Comparison of ENCODE assay signal across 25 mouse cellular contexts in the genomic region with DNA sequence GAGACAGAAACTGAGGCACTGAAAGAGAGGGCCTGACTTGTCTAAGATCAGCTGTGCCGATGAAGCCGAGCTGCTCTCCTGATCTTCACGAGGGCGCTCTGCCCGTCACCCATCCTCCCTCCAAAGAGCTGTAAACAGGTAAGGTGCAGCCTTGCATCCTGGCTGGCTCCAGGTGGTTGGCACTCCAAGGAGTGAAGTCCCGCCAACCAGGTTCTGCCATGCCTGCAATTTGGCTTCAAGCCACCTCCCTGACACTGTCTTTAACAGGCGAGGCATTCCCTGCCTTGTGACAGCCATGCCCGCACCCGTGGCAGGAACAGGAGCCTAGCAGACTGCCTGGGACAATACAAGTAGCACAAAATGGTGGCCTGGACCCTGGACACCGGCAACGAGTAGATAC. TPM values are rescaled to one million over a fixed set of nuclear protein-coding genes. Genes with fewer than 3 reads are reported as not detected.
DNase-seq lines count a peak whose midpoint lies in the region; ATAC-seq and TF ChIP-seq lines count a peak whose summit lies in the region.
"Had no signal": no experiment of that assay in that cellular context is flagged by ENCODE, and none has a peak within 500 bp of the region (broad histone marks: within the 10 kb centered on the region; RNA-seq: fewer than 3 reads in every experiment).

No protein-coding gene starts in this region.

- no peaks in the 10 kb centered on the region for H3K27me3 ChIP-seq in kidney, embryonic 14.5 days (ENCODE audit: control insufficient read depth, insufficient read depth, low read length)
- no peaks in the 10 kb centered on the region for H3K27me3 ChIP-seq in hindbrain, postnatal 0 days (ENCODE audit: insufficient read depth, low read length)
- H3K27me3 ChIP-seq: forebrain, embryonic 15.5 days; limb, embryonic 15.5 days; liver, embryonic 15.5 days; neural tube, embryonic 12.5 days had no signal

- no peak overlapping the region for H3K9ac ChIP-seq in kidney, embryonic 14.5 days (ENCODE audit: low read depth, low read length)
- no peak overlapping the region for H3K9ac ChIP-seq in hindbrain, postnatal 0 days (replicated peaks; ENCODE audit: low read length)
- H3K9ac ChIP-seq: forebrain, embryonic 15.5 days; limb, embryonic 15.5 days; liver, embryonic 15.5 days; neural tube, embryonic 12.5 days had no signal

- 93% methylated on average over 11 of the region's 11 CpGs for WGBS in kidney, embryonic 14.5 days
- 78% methylated on average over 11 of the region's 11 CpGs for WGBS in hindbrain, postnatal 0 days

- TF ChIP-seq CTCF in hindbrain, postnatal 0 days (IDR thresholded peaks at IDR 0.05; ENCODE audit: low read depth) = no peak

- H3K27ac ChIP-seq in kidney, embryonic 14.5 days (ENCODE audit: low read depth, low read length) = no peak overlapping the region
- no peak overlapping the region for H3K27ac ChIP-seq in hindbrain, postnatal 0 days
- H3K27ac ChIP-seq: embryonic facial prominence, embryonic 10.5 days; forebrain, embryonic 15.5 days; left cerebral cortex, adult 2 months; limb, embryonic 15.5 days; liver, embryonic 15.5 days; neural tube, embryonic 12.5 days had no signal

- ATAC-seq in kidney, embryonic 14.5 days (ENCODE audit: low FRiP score, low TSS enrichment) = no peak
- no peak for ATAC-seq in hindbrain, postnatal 0 days
- ATAC-seq: CD4-positive, CD25-positive, alpha-beta regulatory T cell, adult 4 months; forebrain, embryonic 15.5 days had no signal

- no peak overlapping the region for H3K4me3 ChIP-seq in kidney, embryonic 14.5 days (ENCODE audit: low read length)
- H3K4me3 ChIP-seq in hindbrain, postnatal 0 days (ENCODE audit: low read length) = no peak overlapping the region
- H3K4me3 ChIP-seq: embryonic facial prominence, embryonic 10.5 days; forebrain, embryonic 15.5 days; left cerebral cortex, adult 2 months; limb, embryonic 15.5 days; liver, embryonic 15.5 days; neural tube, embryonic 12.5 days had no signal

- H3K9me3 ChIP-seq in kidney, embryonic 14.5 days (ENCODE audit: control insufficient read depth, low read length) = no peaks in the 10 kb centered on the region
- no peaks in the 10 kb centered on the region for H3K9me3 ChIP-seq in hindbrain, postnatal 0 days (ENCODE audit: low read length)
- H3K9me3 ChIP-seq: forebrain, embryonic 15.5 days; limb, embryonic 15.5 days; liver, embryonic 15.5 days; neural tube, embryonic 12.5 days had no signal

- DNase-seq in kidney, adult 18-20 months = peak; percentile 39
- DNase-seq in cerebellum, adult 11 months = peak; percentile 70
- DNase-seq in cerebellum, adult 9-10 months = peak; percentile 85
- peak; percentile 38 for DNase-seq in kidney, adult 9 months
- DNase-seq in left cerebral cortex, adult 8-10 months (ENCODE audit: low spot score in 2 of 2) = no peak
- DNase-seq in right cerebral cortex, postnatal 36 days (ENCODE audit: low spot score in 2 of 2) = no peak
- DNase-seq in hindbrain, postnatal 0 days (ENCODE audit: low spot score) = no peak
- DNase-seq: adrenal gland, postnatal 36 days; gastrocnemius, postnatal 14 days; heart, adult 11 months; left cerebral cortex, postnatal 4 days; lung, postnatal 4 days; midbrain, embryonic 14.5 days; right cerebral cortex, postnatal 4 days; thymus, postnatal 36 days had no signal

- H3K36me3 ChIP-seq in kidney, embryonic 14.5 days (ENCODE audit: control insufficient read depth, insufficient read depth, low read length) = peaks cover 4% of the 10 kb centered on the region; the same call in 1 of the 2 replicates
- H3K36me3 ChIP-seq in hindbrain, postnatal 0 days (ENCODE audit: insufficient read depth, low read length) = peaks cover 29% of the 10 kb centered on the region; the same call in 1 of the 2 replicates

- H3K4me1 ChIP-seq in kidney, embryonic 14.5 days (ENCODE audit: control insufficient read depth, insufficient read depth, low read length) = no peaks in the 10 kb centered on the region
- no peaks in the 10 kb centered on the region for H3K4me1 ChIP-seq in hindbrain, postnatal 0 days (ENCODE audit: insufficient read depth, low read length)
- H3K4me1 ChIP-seq: embryonic facial prominence, embryonic 10.5 days; forebrain, embryonic 15.5 days; limb, embryonic 15.5 days; neural tube, embryonic 12.5 days had no signal

- H3K4me2 ChIP-seq in kidney, embryonic 14.5 days (replicated peaks; ENCODE audit: low read depth, low read length) = no peak overlapping the region
- no peak overlapping the region for H3K4me2 ChIP-seq in hindbrain, postnatal 0 days (ENCODE audit: low read depth, low read length)
- H3K4me2 ChIP-seq: forebrain, embryonic 15.5 days; heart, embryonic 11.5 days; limb, embryonic 15.5 days; liver, embryonic 15.5 days; neural tube, embryonic 12.5 days had no signal

RNA-seq across cellular contexts. Expression of a gene that starts 8.2 kb away (rescaled TPM):
- 0.64 and 0.81 TPM in 2 replicates for polyA plus RNA-seq in kidney, embryonic 14.5 days (2014; fragmentation: Nextera tagmentation; extraction: Ambion mirVana)
- 1 to 10 TPM in 3 of 4 experiments, under 1 TPM in 1; 0.83 to 1.3 (median 1.2) TPM for total RNA-seq in left cerebral cortex, adult 8-10 months (2022)
- 0.42 and 0.79 TPM in 2 replicates for total RNA-seq in hindbrain, postnatal 0 days (2014; rRNA removed)
- 0.29 and 0.71 TPM in 2 replicates for polyA plus RNA-seq in hindbrain, postnatal 0 days (2015; fragmentation: Nextera tagmentation; extraction: Ambion mirVana)
- total RNA-seq: megakaryocyte-erythroid progenitor cell, adult 5-6 weeks had no signal
- polyA plus RNA-seq: CD4-positive, CD25-positive, alpha-beta regulatory T cell, adult 4 months; liver, embryonic 15.5 days had no signal

RNA-seq across cellular contexts. Expression of a gene that starts 8.5 kb away (rescaled TPM):
- polyA plus RNA-seq in kidney, embryonic 14.5 days (2014; fragmentation: Nextera tagmentation; extraction: Ambion mirVana) = 2.7 and 3.8 TPM in 2 replicates
- 100 to 1,000 TPM in 3 of 4 experiments, 10 to 100 TPM in 1; 96.7 to 124 (median 114) TPM for total RNA-seq in left cerebral cortex, adult 8-10 months (2022)
- total RNA-seq in hindbrain, postnatal 0 days (2014; rRNA removed) = 97.3 and 122 TPM in 2 replicates
- 8.5 and 9.4 TPM in 2 replicates for polyA plus RNA-seq in hindbrain, postnatal 0 days (2015; fragmentation: Nextera tagmentation; extraction: Ambion mirVana)

RNA-seq across cellular contexts. Expression of a gene that starts 52.7 kb away (rescaled TPM):
- polyA plus RNA-seq in kidney, embryonic 14.5 days (2014; fragmentation: Nextera tagmentation; extraction: Ambion mirVana) = 14.1 and 15.2 TPM in 2 replicates
- 10 to 100 TPM; 34.1 to 40.4 (median 36.2) TPM for total RNA-seq in left cerebral cortex, adult 8-10 months (2022)
- 81.3 and 82.1 TPM in 2 replicates for total RNA-seq in hindbrain, postnatal 0 days (2014; rRNA removed)
- 56.3 and 58.4 TPM in 2 replicates for polyA plus RNA-seq in hindbrain, postnatal 0 days (2015; fragmentation: Nextera tagmentation; extraction: Ambion mirVana)

Comparison
In these comparisons a context has a peak if more than half of its experiments do, and no peak if none do; other contexts are left out.
1. DNase-seq: peak in kidney, adult 18-20 months (single experiment), cerebellum, adult 11 months (single experiment), cerebellum, adult 9-10 months (single experiment) and kidney, adult 9 months (single experiment); none in left cerebral cortex, adult 8-10 months (0 of 2), right cerebral cortex, postnatal 36 days (0 of 2) and hindbrain, postnatal 0 days (single experiment).